Mouse (Mus musculus): Measurements from ENCODE around the gene Nfia. TPM values are rescaled to one million over a fixed set of nuclear protein-coding genes. Genes with fewer than 3 reads are reported as not detected.

The Nfia gene
- polyA plus RNA-seq, 1 experiment from 2014 or later, result 26.6 TPM

GRCm38 (mm10) chr4:98142879-98143436 lies 370.4 kb downstream of the Nfia start:
- no peak for ATAC-seq
- Histone ChIP-seq H3K4me3 (ENCODE audit: low read depth, low read length) (no peak overlapping the region), H3K27ac (ENCODE audit: low read length) (no peak overlapping the region), H3K9me3 (replicated peaks; ENCODE audit: control insufficient read depth, low read length, poor library complexity, severe bottlenecking) (no peaks in the 10 kb centered on the region), H3K27me3 (ENCODE audit: control insufficient read depth, insufficient read depth, low read depth, low read length) (no peaks in the 10 kb centered on the region), H3K4me1 (ENCODE audit: control insufficient read depth, insufficient read depth, low read length) (no peaks in the 10 kb centered on the region), H3K9ac (ENCODE audit: low read depth, low read length) (no peak overlapping the region), H3K4me2 (ENCODE audit: low read length) (no peak overlapping the region), H3K36me3 (ENCODE audit: control insufficient read depth, insufficient read depth, low read length) (no peaks in the 10 kb centered on the region)
- WGBS, result 95% methylated on average over 1 of the region's 1 CpGs

GRCm38 (mm10) chr4:98150576-98150975 lies 378.0 kb downstream of the Nfia start:
- ATAC-seq, result no peak
- H3K4me1 ChIP-seq (ENCODE audit: control insufficient read depth, insufficient read depth, low read length), result no peaks in the 10 kb centered on the region
- WGBS, result 86% methylated on average over 5 of the region's 5 CpGs

GRCm38 (mm10) chr4:98157921-98158320 lies 385.4 kb downstream of the Nfia start:
- Histone ChIP-seq H3K4me2 (ENCODE audit: low read length) (no peak overlapping the region), H3K9ac (ENCODE audit: low read depth, low read length) (no peak overlapping the region), H3K4me1 (ENCODE audit: control insufficient read depth, insufficient read depth, low read length) (no peaks in the 10 kb centered on the region), H3K36me3 (ENCODE audit: control insufficient read depth, insufficient read depth, low read length) (no peaks in the 10 kb centered on the region), H3K4me3 (ENCODE audit: low read depth, low read length) (no peak overlapping the region), H3K27ac (ENCODE audit: low read length) (no peak overlapping the region), H3K27me3 (ENCODE audit: control insufficient read depth, insufficient read depth, low read depth, low read length) (no peaks in the 10 kb centered on the region), H3K9me3 (replicated peaks; ENCODE audit: control insufficient read depth, low read length, poor library complexity, severe bottlenecking) (no peaks in the 10 kb centered on the region)
- no peak for ATAC-seq
- 91% methylated on average over 3 of the region's 3 CpGs for WGBS

More at GRCm38 (mm10) chr4:98150576-98150975, 378.0 kb downstream of the Nfia start:
- Histone ChIP-seq H3K9me3 (replicated peaks; ENCODE audit: control insufficient read depth, low read length, poor library complexity, severe bottlenecking) (no peaks in the 10 kb centered on the region), H3K36me3 (ENCODE audit: control insufficient read depth, insufficient read depth, low read length) (no peaks in the 10 kb centered on the region), H3K27me3 (ENCODE audit: control insufficient read depth, insufficient read depth, low read depth, low read length) (no peaks in the 10 kb centered on the region), H3K27ac (ENCODE audit: low read length) (no peak overlapping the region), H3K9ac (ENCODE audit: low read depth, low read length) (no peak overlapping the region), H3K4me2 (ENCODE audit: low read length) (no peak overlapping the region), H3K4me3 (ENCODE audit: low read depth, low read length) (no peak overlapping the region)

GRCm38 (mm10) chr4:98166379-98166778 lies 393.8 kb downstream of the Nfia start:
- no peak overlapping the region for H3K4me2 ChIP-seq (ENCODE audit: low read length)
- no peak overlapping the region for H3K9ac ChIP-seq (ENCODE audit: low read depth, low read length)
- peaks cover 6% of the 10 kb centered on the region; the same call in 1 of the 2 replicates for H3K9me3 ChIP-seq (replicated peaks; ENCODE audit: control insufficient read depth, low read length, poor library complexity, severe bottlenecking)
- H3K4me3 ChIP-seq (ENCODE audit: low read depth, low read length), result no peak overlapping the region
- H3K4me1 ChIP-seq (ENCODE audit: control insufficient read depth, insufficient read depth, low read length), result no peaks in the 10 kb centered on the region
- ATAC-seq, result no peak
- H3K27ac ChIP-seq (ENCODE audit: low read length), result no peak overlapping the region
- no peaks in the 10 kb centered on the region for H3K27me3 ChIP-seq (ENCODE audit: control insufficient read depth, insufficient read depth, low read depth, low read length)
- WGBS, result 40% methylated on average over 3 of the region's 3 CpGs
- H3K36me3 ChIP-seq (ENCODE audit: control insufficient read depth, insufficient read depth, low read length), result no peaks in the 10 kb centered on the region

Other genes starting within 250 kb of the Nfia start
- gene E130114P18Rik, start 5.3 kb downstream of the Nfia start, polyA plus RNA-seq (2015; fragmentation: Nextera tagmentation; extraction: Ambion mirVana), result 11.6 and 12.1 TPM in 2 replicates

All from midbrain, embryonic 16.5 days (tissue).